ENCODE assay signal across 25 mouse cellular contexts in the genomic region with DNA sequence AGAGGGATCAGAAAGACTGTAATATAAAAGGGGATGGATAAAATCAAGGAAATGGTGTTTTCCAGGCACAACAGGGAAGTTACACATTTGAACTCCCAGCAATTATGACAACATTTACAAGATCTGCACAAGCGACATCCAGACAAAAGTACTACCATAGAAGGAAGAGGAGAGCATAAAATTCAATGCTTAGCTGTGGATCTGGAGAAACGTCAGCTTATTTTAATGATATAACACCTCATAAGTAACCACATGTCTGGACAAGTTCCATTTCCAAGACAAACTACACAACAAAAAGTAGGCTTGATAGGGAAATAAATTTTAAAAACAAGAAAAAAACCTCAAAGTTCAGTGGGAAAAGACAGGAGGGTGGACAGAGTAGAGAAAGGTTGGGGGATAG.
"Had no signal": no experiment of that assay in that cellular context is flagged by ENCODE, and none has a peak within 500 bp of the region (broad histone marks: within the 10 kb centered on the region; RNA-seq: fewer than 3 reads in every experiment).

No protein-coding gene starts in this region.

- H3K27ac ChIP-seq: heart, adult 2 months; heart, embryonic 13.5 days; heart, embryonic 15.5 days; hindbrain, embryonic 13.5 days; hindbrain, embryonic 15.5 days; hindbrain, postnatal 0 days; kidney, embryonic 15.5 days; limb, embryonic 12.5 days; limb, embryonic 15.5 days had no signal

- H3K27me3 ChIP-seq: heart, embryonic 13.5 days; heart, embryonic 15.5 days; hindbrain, embryonic 13.5 days; hindbrain, embryonic 15.5 days; kidney, embryonic 15.5 days; limb, embryonic 12.5 days; limb, embryonic 15.5 days had no signal

- H3K4me2 ChIP-seq: heart, embryonic 11.5 days; heart, embryonic 13.5 days; heart, embryonic 15.5 days; hindbrain, embryonic 13.5 days; hindbrain, embryonic 15.5 days; kidney, embryonic 15.5 days; limb, embryonic 12.5 days; limb, embryonic 15.5 days had no signal

- H3K9me3 ChIP-seq: heart, embryonic 13.5 days; heart, embryonic 15.5 days; hindbrain, embryonic 13.5 days; hindbrain, embryonic 15.5 days; kidney, embryonic 15.5 days; limb, embryonic 12.5 days; limb, embryonic 15.5 days had no signal

- ATAC-seq: forebrain, postnatal 0 days; hindbrain, postnatal 0 days; intestine, embryonic 16.5 days had no signal

- H3K36me3 ChIP-seq: heart, embryonic 13.5 days; heart, embryonic 15.5 days; hindbrain, embryonic 13.5 days; hindbrain, embryonic 15.5 days; kidney, embryonic 15.5 days; limb, embryonic 12.5 days; limb, embryonic 15.5 days had no signal

- H3K4me1 ChIP-seq: heart, embryonic 13.5 days; heart, embryonic 15.5 days; hindbrain, embryonic 13.5 days; hindbrain, embryonic 15.5 days; kidney, embryonic 15.5 days; limb, embryonic 12.5 days; limb, embryonic 15.5 days had no signal

- H3K9ac ChIP-seq: forebrain, postnatal 0 days; heart, embryonic 13.5 days; heart, embryonic 15.5 days; hindbrain, embryonic 13.5 days; hindbrain, embryonic 15.5 days; kidney, embryonic 15.5 days; limb, embryonic 12.5 days; limb, embryonic 15.5 days had no signal

- H3K4me3 ChIP-seq: heart, adult 2 months; heart, embryonic 13.5 days; heart, embryonic 15.5 days; hindbrain, embryonic 13.5 days; hindbrain, embryonic 15.5 days; kidney, embryonic 15.5 days; limb, embryonic 12.5 days; limb, embryonic 15.5 days had no signal

- DNase-seq: forebrain, postnatal 0 days; gastrocnemius, postnatal 14 days; gastrocnemius, postnatal 36 days; heart, adult 11 months; heart, adult 2 months; heart, postnatal 14 days; heart, postnatal 36 days; kidney, adult 11 months; kidney, adult 2 months; kidney, adult 9 months; kidney, postnatal 10 days; kidney, postnatal 36 days; layer of hippocampus, adult 9-11 months; layer of hippocampus, postnatal 36 days; left cerebral cortex, postnatal 4 days had no signal
